Mouse (Mus musculus) lung, embryonic 15.5 days (tissue): ENCODE measurements around the gene Pik3cd. TPM values are rescaled to one million over a fixed set of nuclear protein-coding genes. Genes with fewer than 3 reads are reported as not detected.

Source experiments
- microRNA-seq: library from miRNA; unstranded; fragments of <30 nt; microRNA quantifications from one replicate; pipeline ENCODE4, GENCODE M21; 2016
- polyA plus RNA-seq: library from polyadenylated mRNA; unstranded; fragments of >200 nt; fragmentation: Nextera tagmentation; extraction: Ambion mirVana; gene quantifications from 2 replicates; pipeline ENCODE4 v1.2.1, GENCODE M21; 2015

Gene Pik3cd
- polyA plus RNA-seq, 1 experiment from 2014 or later, result 7.8 TPM

Small RNAs within 50 kb of the gene (microRNA-seq; reads per million reads assigned to microRNA genes)
- not detected for gene Mir7023

Other genes with a start within 250 kb of the Pik3cd start
- 2.7 and 3.6 TPM in 2 replicates for gene Rbp7, start 247.6 kb downstream of the Pik3cd start, polyA plus RNA-seq
- 0.34 and 0.55 TPM in 2 replicates for gene Tmem274, start 225.2 kb downstream of the Pik3cd start, polyA plus RNA-seq
- 10.9 and 11.2 TPM in 2 replicates for gene Nmnat1, start 217.4 kb downstream of the Pik3cd start, polyA plus RNA-seq
- gene Lzic, start 217.3 kb downstream of the Pik3cd start, polyA plus RNA-seq, result 44.8 and 47.4 TPM in 2 replicates
- gene Ctnnbip1, start 184.3 kb downstream of the Pik3cd start, polyA plus RNA-seq, result 57.9 and 61.0 TPM in 2 replicates
- 51.1 and 56.2 TPM in 2 replicates for gene Clstn1, start 116.1 kb downstream of the Pik3cd start, polyA plus RNA-seq
- gene Tmem201, start 35.5 kb upstream of the Pik3cd start, polyA plus RNA-seq, result 31.6 TPM in 2 replicates
- 8.5 and 8.7 TPM in 2 replicates for gene Slc25a33, start 71.7 kb upstream of the Pik3cd start, polyA plus RNA-seq